Mouse (Mus musculus): Measurements from ENCODE around the gene Lamtor3.

DNA sequence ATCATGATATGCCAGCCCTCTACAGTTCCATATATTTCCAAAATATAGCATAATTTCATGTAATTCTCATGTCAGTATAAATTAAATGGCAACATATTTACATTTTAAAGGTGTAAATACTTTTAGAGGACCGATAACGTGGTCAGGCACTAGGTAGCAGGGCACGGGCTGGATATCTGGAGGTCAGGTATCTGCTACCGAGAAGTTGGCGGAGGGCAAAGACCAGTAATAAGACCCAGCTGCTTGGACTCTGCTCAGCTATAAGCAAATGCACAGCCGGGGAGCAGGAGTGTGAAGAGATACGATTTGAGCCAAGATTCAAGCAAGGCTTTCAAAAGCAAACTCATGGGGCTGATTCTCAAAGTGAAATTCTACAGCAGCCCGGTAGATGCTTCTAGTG lies 56.0 kb downstream of the Lamtor3 start:
- no peak for TF ChIP-seq POLR2A (IDR thresholded peaks at IDR 0.05; ENCODE audit: borderline replicate concordance, insufficient read depth, low read length)
- TF ChIP-seq CTCF (IDR thresholded peaks at IDR 0.05; ENCODE audit: borderline replicate concordance, insufficient read depth, low read depth, low read length): no peak
